Mouse (Mus musculus) adrenal gland, postnatal 25 days (tissue): Measurements from ENCODE around the gene Elmsan1. TPM values are rescaled to one million over a fixed set of nuclear protein-coding genes. Genes with fewer than 3 reads are reported as not detected.

Experiments used
- DNase-seq: peaks from one replicate; pipeline ENCODE4 v3.0.0; 2021; ENCODE audit warnings: mixed read lengths
- total RNA-seq: library from RNA; stranded (reverse); gene quantifications from 2 replicates; pipeline ENCODE4 v1.2.3, GENCODE M21; 2021

Elmsan1 gene
- total RNA-seq, 1 experiment from 2014 or later, result 32.8 TPM

- no peak for DNase-seq
Observed at GRCm38 (mm10) chr12:84215758-84216440, 2.8 kb downstream of the Elmsan1 start.

GRCm38 (mm10) chr12:84214495-84215175 lies 4.0 kb downstream of the Elmsan1 start:
- no peak for DNase-seq

GRCm38 (mm10) chr12:84212297-84212696 lies 6.4 kb downstream of the Elmsan1 start:
- peak; percentile 64 for DNase-seq

- DNase-seq, result no peak
Observed at GRCm38 (mm10) chr12:84211021-84211538, 7.6 kb downstream of the Elmsan1 start.

- no peak for DNase-seq
Observed at GRCm38 (mm10) chr12:84210288-84210687, 8.4 kb downstream of the Elmsan1 start.

- no peak for DNase-seq
Observed at GRCm38 (mm10) chr12:84209093-84209492, 9.6 kb downstream of the Elmsan1 start.

GRCm38 (mm10) chr12:84207209-84207817 lies 11.4 kb downstream of the Elmsan1 start:
- DNase-seq, result no peak

- no peak for DNase-seq
Observed at GRCm38 (mm10) chr12:84206525-84206924, 12.2 kb downstream of the Elmsan1 start.

- no peak for DNase-seq
Observed at GRCm38 (mm10) chr12:84205659-84206185, 13.0 kb downstream of the Elmsan1 start.

GRCm38 (mm10) chr12:84204662-84205061 lies 14.0 kb downstream of the Elmsan1 start:
- no peak for DNase-seq

- DNase-seq, result no peak
Observed at GRCm38 (mm10) chr12:84203778-84204216, 14.9 kb downstream of the Elmsan1 start.

GRCm38 (mm10) chr12:84203170-84203777 lies 15.4 kb downstream of the Elmsan1 start:
- no peak for DNase-seq

GRCm38 (mm10) chr12:84202561-84202960 lies 16.1 kb downstream of the Elmsan1 start:
- DNase-seq, result no peak

GRCm38 (mm10) chr12:84201686-84202484 lies 16.8 kb downstream of the Elmsan1 start:
- DNase-seq, result no peak

- DNase-seq, result no peak
Observed at GRCm38 (mm10) chr12:84201222-84201621, 17.5 kb downstream of the Elmsan1 start.

GRCm38 (mm10) chr12:84198880-84199279 lies 19.8 kb downstream of the Elmsan1 start:
- DNase-seq, result no peak

GRCm38 (mm10) chr12:84198076-84198679 lies 20.5 kb downstream of the Elmsan1 start:
- no peak for DNase-seq

- DNase-seq, result no peak
Observed at GRCm38 (mm10) chr12:84195195-84195594, 23.5 kb downstream of the Elmsan1 start.

- no peak for DNase-seq
Observed at GRCm38 (mm10) chr12:84194400-84195109, 24.1 kb downstream of the Elmsan1 start.

GRCm38 (mm10) chr12:84193642-84194399 lies 24.9 kb downstream of the Elmsan1 start:
- peak; percentile 91 for DNase-seq
